Mouse (Mus musculus) kidney, adult 2 months (tissue): ENCODE measurements at regions not wholly inside any gene's neighbourhood (a gene's known extent, or its start where the extent isn't known, plus 50 kb on each side); places are given as distances from the start of the nearest gene placed in this dataset.

Source experiments
- CTCF ChIP-seq: fragments of 200-500 bp; conservative IDR thresholded peaks from 2 replicates; pipeline ENCODE4 v1.5.1; 2011; ENCODE audit warnings: low read depth, mild to moderate bottlenecking, control low read depth, low read length, moderate library complexity, mixed read lengths; ENCODE audit not compliant: insufficient read depth, insufficient read length
- POLR2A ChIP-seq: fragments of 200-500 bp; IDR thresholded peaks from one replicate; pipeline ENCODE4 v1.6.1; 2011; ENCODE audit warnings: low read depth, low read length, control low read depth

DNA sequence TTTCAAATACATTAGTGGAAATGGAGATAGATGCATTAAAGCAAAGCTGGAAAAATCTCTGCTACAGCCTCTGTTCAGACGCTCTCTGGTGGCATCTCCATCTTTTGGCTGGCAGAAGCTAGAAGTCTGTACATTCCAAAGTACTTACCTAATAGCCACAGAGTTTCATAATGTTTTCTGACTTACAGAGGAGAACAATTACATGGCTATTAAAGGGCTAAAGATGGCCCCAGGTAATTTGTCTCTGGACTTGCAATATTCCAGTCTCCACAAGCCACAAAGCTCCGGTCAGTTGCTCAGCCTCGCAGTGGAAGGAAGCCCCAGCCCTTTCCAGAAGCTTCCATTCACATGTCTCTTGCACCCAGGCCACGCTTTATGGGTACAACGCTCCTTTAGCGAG is 143.1 kb upstream of the Cpne8 start:
- TF ChIP-seq POLR2A (no peak), CTCF (no peak)
